Mouse (Mus musculus) sigmoid colon, adult 10 weeks (tissue): ENCODE results near the gene Ly6g6e. TPM values are rescaled to one million over a fixed set of nuclear protein-coding genes. Genes with fewer than 3 reads are reported as not detected.

ENCODE experiments used
- polyA plus RNA-seq: library from polyadenylated mRNA; stranded (reverse); fragments of 350-450 nt; fragmentation: Illumina TruSeq; extraction: RNeasy Lipid Tissue Mini Kit (QIAGEN cat#74804); gene quantifications from one replicate; pipeline ENCODE4 v1.2.3, GENCODE M21; 2014; ENCODE audit warnings: low read depth, low replicate concordance

The Ly6g6e gene
- polyA plus RNA-seq, result 2.8 TPM

GRCm38 (mm10) chr17:35076507-35077176 is at the start of gene Ly6g6e:
Ly6g6e (plus strand) TSS chr17:35076902.

GRCm38 (mm10) chr17:35027277-35028068 is 49.2 kb upstream of the Ly6g6e start, which contains the start of gene Sapcd1:
Sapcd1 (minus strand) TSS chr17:35028016.

GRCm38 (mm10) chr17:35046681-35047455 is 29.8 kb upstream of the Ly6g6e start, which contains the start of gene Msh5:
Msh5 (minus strand) TSS chr17:35046745.

GRCm38 (mm10) chr17:35049561-35050016 is 27.1 kb upstream of the Ly6g6e start, which contains the start of gene Clic1:
Clic1 (plus strand) TSS chr17:35049966.

GRCm38 (mm10) chr17:35058911-35059892 is 17.5 kb upstream of the Ly6g6e start, which contains the start of gene Ddah2:
Ddah2 (plus strand) TSS chr17:35059035.

GRCm38 (mm10) chr17:35064951-35065947 is 11.5 kb upstream of the Ly6g6e start, which contains the start of gene Ly6g6c:
Ly6g6c (plus strand) TSS chr17:35065388.

GRCm38 (mm10) chr17:35066084-35066483 is 10.6 kb upstream of the Ly6g6e start, which contains the start of gene Mpig6b:
Mpig6b (minus strand) TSS chr17:35066184.

GRCm38 (mm10) chr17:35077786-35078233 is 1.1 kb downstream of the Ly6g6e start, which contains the start of gene Ly6g6d:
Ly6g6d (minus strand) TSS chr17:35078065.

GRCm38 (mm10) chr17:35085208-35085865 is 8.6 kb downstream of the Ly6g6e start, which contains the start of gene Ly6g6f:
Ly6g6f (minus strand) TSS chr17:35085610.

GRCm38 (mm10) chr17:35088825-35089644 is 12.3 kb downstream of the Ly6g6e start, which contains the start of gene Abhd16a:
Abhd16a (plus strand) TSS chr17:35089263.

GRCm38 (mm10) chr17:35108097-35108496 is 31.4 kb downstream of the Ly6g6e start, which contains the start of gene Ly6g5c:
Ly6g5c (plus strand) TSS chr17:35108279.

GRCm38 (mm10) chr17:35115046-35116019 is 38.6 kb downstream of the Ly6g6e start, which contains the start of gene Ly6g5b:
Ly6g5b (minus strand) TSS chr17:35115428.

GRCm38 (mm10) chr17:35121143-35121799 is 44.6 kb downstream of the Ly6g6e start, which contains the start of gene Gpank1:
Gpank1 (plus strand) TSS chr17:35121455.

GRCm38 (mm10) chr17:35121871-35122303 is 45.2 kb downstream of the Ly6g6e start, which contains the start of gene Csnk2b:
Csnk2b (minus strand) TSS chr17:35122053.

GRCm38 (mm10) chr17:35126206-35126611 is 49.5 kb downstream of the Ly6g6e start, which contains the start of gene D17H6S53E:
D17H6S53E (plus strand) TSS chr17:35126373.

